Mouse (Mus musculus) heart, adult 10 weeks (tissue): ENCODE measurements around the gene Gm21992. TPM values are rescaled to one million over a fixed set of nuclear protein-coding genes. Genes with fewer than 3 reads are reported as not detected.

Source experiments
- polyA plus RNA-seq: library from polyadenylated mRNA; stranded (reverse); fragments of 350-450 nt; fragmentation: Illumina TruSeq; extraction: RNeasy Lipid Tissue Mini Kit (QIAGEN cat#74804); gene quantifications from one replicate; pipeline ENCODE4 v1.2.3, GENCODE M21; 2014; ENCODE audit warnings: low read depth, low replicate concordance

The Gm21992 gene
- polyA plus RNA-seq = 9.5 TPM

GRCm38 (mm10) chr19:4811063-4811908 lies at the start of gene Gm21992, which contains the start of gene Rbm14:
TSS of gene Gm21992 (minus strand) at chr19:4811612.
TSS of gene Rbm14 (minus strand) at chr19:4811634.

GRCm38 (mm10) chr19:4854552-4855469 lies 43.4 kb upstream of the Gm21992 start, which contains the start of gene Ctsf:
TSS of gene Ctsf (plus strand) at chr19:4855130.

GRCm38 (mm10) chr19:4839149-4839548 lies 27.7 kb upstream of the Gm21992 start, which contains the start of the genes Ccs and Ccdc87:
TSS of gene Ccs (minus strand) at chr19:4839332.
TSS of gene Ccdc87 (plus strand) at chr19:4839366.

GRCm38 (mm10) chr19:4793831-4794422 lies 17.5 kb downstream of the Gm21992 start, which contains the start of gene Rbm4:
TSS of gene Rbm4 (minus strand) at chr19:4793901.

GRCm38 (mm10) chr19:4756193-4756911 lies 55.1 kb downstream of the Gm21992 start, which contains the start of gene Rbm4b:
TSS of gene Rbm4b (plus strand) at chr19:4756497.

GRCm38 (mm10) chr19:4711098-4711600 lies 100.3 kb downstream of the Gm21992 start, which contains the start of gene Sptbn2:
TSS of gene Sptbn2 (plus strand) at chr19:4711167.

GRCm38 (mm10) chr19:4698205-4698677 lies 113.2 kb downstream of the Gm21992 start, which contains the start of gene Gm960:
TSS of gene Gm960 (minus strand) at chr19:4698668.

Other genes starting within 250 kb of the Gm21992 start
- 6.7 TPM for gene Lrfn4, start 195.9 kb downstream of the Gm21992 start, polyA plus RNA-seq
- 14.2 TPM for gene Rce1, start 186.0 kb downstream of the Gm21992 start, polyA plus RNA-seq
- gene Gm960, start 112.9 kb downstream of the Gm21992 start, polyA plus RNA-seq = not detected
- 0.24 TPM for gene Sptbn2, start 100.4 kb downstream of the Gm21992 start, polyA plus RNA-seq
- gene Rbm4b, start 55.1 kb downstream of the Gm21992 start, polyA plus RNA-seq = 9.1 TPM
- gene Rbm4, start 17.7 kb downstream of the Gm21992 start, polyA plus RNA-seq = 22.9 TPM
- 11.5 TPM for gene Rbm14, start within 50 bp of the Gm21992 start, polyA plus RNA-seq
- gene Ccs, start 27.7 kb upstream of the Gm21992 start, polyA plus RNA-seq = 33.2 TPM
- not detected for gene Ccdc87, start 27.8 kb upstream of the Gm21992 start, polyA plus RNA-seq
- gene Ctsf, start 43.5 kb upstream of the Gm21992 start, polyA plus RNA-seq = 63.9 TPM
- gene Actn3, start 66.3 kb upstream of the Gm21992 start, polyA plus RNA-seq = 0.71 TPM
- gene Zdhhc24, start 67.1 kb upstream of the Gm21992 start, polyA plus RNA-seq = 4.5 TPM
- 2.6 TPM for gene Bbs1, start 95.0 kb upstream of the Gm21992 start, polyA plus RNA-seq
- 24.4 TPM for gene Dpp3, start 116.7 kb upstream of the Gm21992 start, polyA plus RNA-seq
- 2.7 TPM for gene Peli3, start 131.5 kb upstream of the Gm21992 start, polyA plus RNA-seq
- 87.5 TPM for gene Mrpl11, start 150.5 kb upstream of the Gm21992 start, polyA plus RNA-seq
- 0.81 TPM for gene Npas4, start 178.7 kb upstream of the Gm21992 start, polyA plus RNA-seq
- gene Slc29a2, start 212.2 kb upstream of the Gm21992 start, polyA plus RNA-seq = 14.6 TPM
- 42.6 TPM for gene B4gat1, start 227.2 kb upstream of the Gm21992 start, polyA plus RNA-seq
- 1.0 TPM for gene AC124502.3, start 227.3 kb upstream of the Gm21992 start, polyA plus RNA-seq
- 19.7 TPM for gene Brms1, start 229.7 kb upstream of the Gm21992 start, polyA plus RNA-seq
- 1.7 TPM for gene Rin1, start 238.9 kb upstream of the Gm21992 start, polyA plus RNA-seq